Mouse (Mus musculus) stomach, postnatal 0 days (tissue): ENCODE results near the gene Mx1.

Experiments used
- CTCF ChIP-seq: IDR thresholded peaks from 2 replicates; pipeline ENCODE4 v1.5.1; 2016; ENCODE audit warnings: antibody characterized with exemption, low read depth, mild to moderate bottlenecking, moderate library complexity
- EP300 ChIP-seq: optimal IDR thresholded peaks from 2 replicates; pipeline ENCODE3; 2016; ENCODE audit warnings: antibody characterized with exemption

DNA sequence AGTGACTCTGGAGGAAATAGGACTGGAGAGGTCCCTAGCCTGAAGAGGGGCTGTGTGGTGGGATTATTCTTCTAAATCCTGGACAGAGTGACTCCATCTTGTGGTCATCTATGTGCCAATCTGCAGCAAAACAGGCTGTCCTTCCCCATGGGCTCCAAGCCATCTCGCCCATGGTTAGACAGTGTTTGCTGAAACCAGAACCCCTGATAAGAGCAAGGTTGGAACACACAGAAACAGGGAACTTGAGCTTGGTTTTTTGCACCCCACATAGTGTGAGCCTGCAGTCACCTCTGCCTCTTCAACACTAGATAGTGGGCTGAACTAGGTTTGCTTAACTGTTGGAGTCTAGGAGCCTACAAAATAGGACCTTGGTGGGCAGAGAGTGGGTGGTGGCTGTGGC is 13.8 kb upstream of the Mx1 start:
- TF ChIP-seq EP300 (no peak), CTCF (no peak)
